ENCODE assay signal across 29 mouse cellular contexts in the genomic region with DNA sequence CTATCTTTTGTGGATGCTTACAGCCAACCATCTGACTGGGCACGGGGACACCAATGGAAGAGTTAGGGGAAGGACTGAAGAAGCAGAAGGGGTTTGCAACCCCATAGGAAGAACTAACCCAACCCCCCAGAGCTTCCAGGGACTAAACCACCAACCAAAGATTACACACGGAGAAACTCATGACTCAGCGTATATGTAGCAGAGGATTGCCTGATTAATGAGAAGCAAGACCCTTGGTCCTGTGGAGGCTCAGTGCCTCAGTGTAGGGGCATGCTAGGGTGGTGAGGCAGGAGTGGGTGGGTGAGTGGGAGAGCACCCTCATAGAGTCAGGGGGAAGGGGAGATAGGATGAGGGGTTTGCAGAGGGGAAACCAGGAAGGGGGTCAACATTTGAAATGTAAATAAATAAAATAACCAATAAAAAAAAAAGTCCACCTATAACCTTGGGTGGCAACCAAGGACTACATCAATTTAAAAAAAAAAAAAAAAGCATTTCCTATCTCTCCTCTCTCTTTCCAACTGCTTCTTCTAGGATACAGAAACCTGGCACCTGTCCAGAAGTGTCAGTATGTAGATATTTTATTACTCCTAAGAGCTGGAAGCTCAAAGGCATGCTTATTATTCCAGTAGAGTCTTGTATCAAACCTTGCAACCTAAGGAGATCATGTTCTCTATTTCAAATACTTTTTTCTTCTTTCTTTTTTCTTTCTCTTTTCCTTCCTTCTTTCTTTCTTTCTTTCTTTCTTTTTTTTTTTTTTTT.
DNase-seq lines count a peak whose midpoint lies in the region; ATAC-seq and TF ChIP-seq lines count a peak whose summit lies in the region.
"Had no signal": no experiment of that assay in that cellular context is flagged by ENCODE, and none has a peak within 500 bp of the region (broad histone marks: within the 10 kb centered on the region; RNA-seq: fewer than 3 reads in every experiment).

No protein-coding gene starts in this region.

- no peaks in the 10 kb centered on the region for H3K27me3 ChIP-seq in kidney, postnatal 0 days (ENCODE audit: insufficient read depth, low read length)
- no peaks in the 10 kb centered on the region for H3K27me3 ChIP-seq in kidney, embryonic 16.5 days (ENCODE audit: insufficient read depth, low read length)
- no peaks in the 10 kb centered on the region for H3K27me3 ChIP-seq in midbrain, postnatal 0 days (ENCODE audit: insufficient read depth, low read length)
- no peaks in the 10 kb centered on the region for H3K27me3 ChIP-seq in midbrain, embryonic 14.5 days (ENCODE audit: control insufficient read depth, insufficient read depth, low read length)
- H3K27me3 ChIP-seq: heart, embryonic 12.5 days; midbrain, embryonic 13.5 days; neural tube, embryonic 13.5 days had no signal

- no peak for ATAC-seq in kidney, postnatal 0 days (replicated peaks; ENCODE audit: low FRiP score, low read depth)
- no peak for ATAC-seq in kidney, embryonic 16.5 days (ENCODE audit: low FRiP score, low TSS enrichment)
- no peak for ATAC-seq in midbrain, postnatal 0 days (ENCODE audit: low FRiP score)
- no peak for ATAC-seq in midbrain, embryonic 14.5 days (ENCODE audit: low FRiP score, low TSS enrichment)
- ATAC-seq: CD4-positive, CD25-positive, alpha-beta regulatory T cell, adult 4 months; forebrain, postnatal 0 days; intestine, postnatal 0 days; liver, postnatal 0 days; midbrain, embryonic 13.5 days had no signal

- TF ChIP-seq CTCF in kidney, postnatal 0 days (IDR thresholded peaks at IDR 0.05; ENCODE audit: low read depth), result no peak
- no peak for TF ChIP-seq CTCF in midbrain, postnatal 0 days (IDR thresholded peaks at IDR 0.05)

- H3K4me2 ChIP-seq in kidney, postnatal 0 days (ENCODE audit: low read length), result no peak overlapping the region
- no peak overlapping the region for H3K4me2 ChIP-seq in kidney, embryonic 16.5 days (replicated peaks; ENCODE audit: low read depth, low read length)
- no peak overlapping the region for H3K4me2 ChIP-seq in midbrain, postnatal 0 days (ENCODE audit: low read depth, low read length, poor library complexity, severe bottlenecking)
- H3K4me2 ChIP-seq in midbrain, embryonic 14.5 days (ENCODE audit: low read length), result no peak overlapping the region
- H3K4me2 ChIP-seq: heart, embryonic 12.5 days; liver, embryonic 11.5 days; midbrain, embryonic 13.5 days; neural tube, embryonic 13.5 days had no signal

- peak; percentile 29 for DNase-seq in adrenal gland, postnatal 14 days
- no peak for DNase-seq in adrenal gland, postnatal 4 days (ENCODE audit: low spot score in 2 of 2)
- peak; percentile 49 for DNase-seq in kidney, postnatal 0 days (ENCODE audit: low spot score)
- DNase-seq in midbrain, postnatal 0 days (ENCODE audit: low spot score), result peak; percentile 15
- DNase-seq in midbrain, embryonic 14.5 days, result no peak
- DNase-seq in T-cell, adult 2 months (ENCODE audit: low spot score), result no peak
- DNase-seq: cerebellum, adult 18-20 months; cerebellum, postnatal 36 days; forebrain, postnatal 0 days; gastrocnemius, postnatal 14 days; heart, adult 18-20 months; heart, postnatal 10 days; kidney, postnatal 25 days; liver, postnatal 0 days; lung, postnatal 14 days; retina, postnatal 1 day; right cerebral cortex, postnatal 25 days; thymus, postnatal 14 days had no signal

- no peak overlapping the region for H3K4me3 ChIP-seq in kidney, postnatal 0 days (replicated peaks; ENCODE audit: low read depth, low read length)
- H3K4me3 ChIP-seq in kidney, embryonic 16.5 days (ENCODE audit: low read length), result no peak overlapping the region
- no peak overlapping the region for H3K4me3 ChIP-seq in midbrain, postnatal 0 days (ENCODE audit: low read depth, low read length)
- no peak overlapping the region for H3K4me3 ChIP-seq in midbrain, embryonic 14.5 days (replicated peaks; ENCODE audit: low read depth, low read length)
- H3K4me3 ChIP-seq: heart, embryonic 12.5 days; hindbrain, embryonic 10.5 days; layer of hippocampus, adult 2 months; midbrain, embryonic 13.5 days; myocyte; neural tube, embryonic 13.5 days had no signal

- no peaks in the 10 kb centered on the region for H3K36me3 ChIP-seq in kidney, postnatal 0 days (ENCODE audit: insufficient read depth, low read length)
- no peaks in the 10 kb centered on the region for H3K36me3 ChIP-seq in kidney, embryonic 16.5 days (ENCODE audit: insufficient read depth, low read length)
- no peaks in the 10 kb centered on the region for H3K36me3 ChIP-seq in midbrain, postnatal 0 days (ENCODE audit: insufficient read depth, low read length)
- H3K36me3 ChIP-seq in midbrain, embryonic 14.5 days (ENCODE audit: control insufficient read depth, insufficient read depth, low read length), result no peaks in the 10 kb centered on the region
- H3K36me3 ChIP-seq: G1E; heart, embryonic 12.5 days; hindbrain, embryonic 10.5 days; midbrain, embryonic 13.5 days; neural tube, embryonic 13.5 days had no signal

- no peak overlapping the region for H3K9ac ChIP-seq in kidney, postnatal 0 days (ENCODE audit: low read depth, low read length)
- H3K9ac ChIP-seq in kidney, embryonic 16.5 days (replicated peaks; ENCODE audit: low read length), result no peak overlapping the region
- H3K9ac ChIP-seq in midbrain, postnatal 0 days (replicated peaks; ENCODE audit: low read length, poor library complexity, severe bottlenecking), result no peak overlapping the region
- no peak overlapping the region for H3K9ac ChIP-seq in midbrain, embryonic 14.5 days (replicated peaks; ENCODE audit: low read length)
- H3K9ac ChIP-seq: forebrain, postnatal 0 days; heart, embryonic 12.5 days; liver, postnatal 0 days; midbrain, embryonic 13.5 days; neural tube, embryonic 13.5 days had no signal

- H3K9me3 ChIP-seq in kidney, postnatal 0 days (replicated peaks; ENCODE audit: low read length), result no peaks in the 10 kb centered on the region
- H3K9me3 ChIP-seq in kidney, embryonic 16.5 days (ENCODE audit: low read length), result no peaks in the 10 kb centered on the region
- H3K9me3 ChIP-seq in midbrain, postnatal 0 days (ENCODE audit: low read length), result no peaks in the 10 kb centered on the region
- H3K9me3 ChIP-seq in midbrain, embryonic 14.5 days (ENCODE audit: control insufficient read depth, low read length), result no peaks in the 10 kb centered on the region
- H3K9me3 ChIP-seq: G1E; heart, embryonic 12.5 days; hindbrain, embryonic 10.5 days; midbrain, embryonic 13.5 days; neural tube, embryonic 13.5 days had no signal

- H3K27ac ChIP-seq in kidney, postnatal 0 days, result no peak overlapping the region
- H3K27ac ChIP-seq in kidney, embryonic 16.5 days (ENCODE audit: low read length), result no peak overlapping the region
- no peak overlapping the region for H3K27ac ChIP-seq in midbrain, postnatal 0 days (ENCODE audit: low read depth, low read length)
- no peak overlapping the region for H3K27ac ChIP-seq in midbrain, embryonic 14.5 days (replicated peaks; ENCODE audit: low read depth, low read length)
- H3K27ac ChIP-seq: hindbrain, embryonic 10.5 days; layer of hippocampus, adult 2 months; midbrain, embryonic 13.5 days; neural tube, embryonic 13.5 days had no signal

- WGBS in kidney, postnatal 0 days, result 72% methylated on average over 3 of the region's 3 CpGs
- 77% methylated on average over 3 of the region's 3 CpGs for WGBS in kidney, embryonic 16.5 days
- 86% methylated on average over 3 of the region's 3 CpGs for WGBS in midbrain, postnatal 0 days
- 85% methylated on average over 3 of the region's 3 CpGs for WGBS in midbrain, embryonic 14.5 days

- no peaks in the 10 kb centered on the region for H3K4me1 ChIP-seq in kidney, postnatal 0 days (replicated peaks; ENCODE audit: insufficient read depth, low read length)
- H3K4me1 ChIP-seq in kidney, embryonic 16.5 days (ENCODE audit: insufficient read depth, low read length), result no peaks in the 10 kb centered on the region
- no peaks in the 10 kb centered on the region for H3K4me1 ChIP-seq in midbrain, postnatal 0 days (ENCODE audit: insufficient read depth, low read length)
- no peaks in the 10 kb centered on the region for H3K4me1 ChIP-seq in midbrain, embryonic 14.5 days (ENCODE audit: control insufficient read depth, insufficient read depth, low read length)
- H3K4me1 ChIP-seq: heart, embryonic 12.5 days; hindbrain, embryonic 10.5 days had no signal

Comparison
In these comparisons a context has a peak if more than half of its experiments do, and no peak if none do; other contexts are left out.
1. DNase-seq: peak in adrenal gland, postnatal 14 days (single experiment), kidney, postnatal 0 days (single experiment) and midbrain, postnatal 0 days (single experiment); none in adrenal gland, postnatal 4 days (0 of 2), midbrain, embryonic 14.5 days (single experiment) and T-cell, adult 2 months (single experiment).